Mouse (Mus musculus): ENCODE measurements around the gene Mipep. TPM values are rescaled to one million over a fixed set of nuclear protein-coding genes. Genes with fewer than 3 reads are reported as not detected.

Gene Mipep
- total RNA-seq, 2 experiments from 2014 or later, result 26.2 to 28.4 TPM

- DNase-seq, result no peak
- intact Hi-C loops (cut with DNase I; ENCODE audit: low total_unique reads), result no loop called here
These were observed 30.6 kb upstream of the Mipep start for GRCm38 (mm10) chr14:60753801-60754126.

GRCm38 (mm10) chr14:60754656-60755055, 29.7 kb upstream of the Mipep start:
- DNase-seq, result no peak
- intact Hi-C loops (cut with DNase I; ENCODE audit: low total_unique reads), result no loop called here

- DNase-seq, result no peak
- intact Hi-C loops (cut with DNase I; ENCODE audit: low total_unique reads), result no loop called here
These were observed 28.1 kb upstream of the Mipep start for GRCm38 (mm10) chr14:60756271-60756670.

- no peak for DNase-seq
- intact Hi-C loops (cut with DNase I; ENCODE audit: low total_unique reads), result no loop called here
These were observed 27.1 kb upstream of the Mipep start for GRCm38 (mm10) chr14:60757265-60757664.

GRCm38 (mm10) chr14:60757722-60758121, 26.7 kb upstream of the Mipep start:
- intact Hi-C loops (cut with DNase I; ENCODE audit: low total_unique reads), result no loop called here
- DNase-seq, result no peak

- DNase-seq, result no peak
- intact Hi-C loops (cut with DNase I; ENCODE audit: low total_unique reads), result no loop called here
These were observed 25.3 kb upstream of the Mipep start for GRCm38 (mm10) chr14:60759097-60759496.

GRCm38 (mm10) chr14:60761801-60762200, 22.6 kb upstream of the Mipep start:
- DNase-seq, result no peak
- intact Hi-C loops (cut with DNase I; ENCODE audit: low total_unique reads), result loop anchor here (10.0 kb wide), 1 partner anchor 237 kb away; no protein-coding TSS in a partner anchor

- DNase-seq, result no peak
- intact Hi-C loops (cut with DNase I; ENCODE audit: low total_unique reads), result loop anchor here (10.0 kb wide), 1 partner anchor 238 kb away; no protein-coding TSS in a partner anchor
These were observed 21.6 kb upstream of the Mipep start for GRCm38 (mm10) chr14:60762754-60763153.

GRCm38 (mm10) chr14:60763746-60764145, 20.6 kb upstream of the Mipep start:
- intact Hi-C loops (cut with DNase I; ENCODE audit: low total_unique reads), result loop anchor here (10.0 kb wide), 1 partner anchor 239 kb away; no protein-coding TSS in a partner anchor
- DNase-seq, result no peak

- DNase-seq, result no peak
- intact Hi-C loops (cut with DNase I; ENCODE audit: low total_unique reads), result loop anchor here (10.0 kb wide), 1 partner anchor 240 kb away; no protein-coding TSS in a partner anchor
These were observed 19.8 kb upstream of the Mipep start for GRCm38 (mm10) chr14:60764526-60764925.

GRCm38 (mm10) chr14:60765025-60765424, 19.3 kb upstream of the Mipep start:
- intact Hi-C loops (cut with DNase I; ENCODE audit: low total_unique reads), result loop anchor here (10.0 kb wide), 1 partner anchor 240 kb away; no protein-coding TSS in a partner anchor
- DNase-seq, result no peak

- DNase-seq, result no peak
- intact Hi-C loops (cut with DNase I; ENCODE audit: low total_unique reads), result loop anchor here (10.0 kb wide), 1 partner anchor 243 kb away; no protein-coding TSS in a partner anchor
These were observed 16.5 kb upstream of the Mipep start, which contains the start of gene C1qtnf9 for GRCm38 (mm10) chr14:60767884-60768283. TSS of gene C1qtnf9 (plus strand) at chr14:60768134.

GRCm38 (mm10) chr14:60769340-60769739, 15.0 kb upstream of the Mipep start:
- DNase-seq, result no peak
- intact Hi-C loops (cut with DNase I; ENCODE audit: low total_unique reads), result loop anchor here (10.0 kb wide), 1 partner anchor 245 kb away; no protein-coding TSS in a partner anchor

GRCm38 (mm10) chr14:60770594-60770993, 13.8 kb upstream of the Mipep start:
- intact Hi-C loops (cut with DNase I; ENCODE audit: low total_unique reads), result loop anchor here (5.0 kb wide), 1 partner anchor 58 kb away; no protein-coding TSS in a partner anchor
- no peak for DNase-seq

- peak; percentile 67 for DNase-seq
These were observed 13.3 kb upstream of the Mipep start for GRCm38 (mm10) chr14:60771057-60771456.

GRCm38 (mm10) chr14:60773476-60773875, 10.9 kb upstream of the Mipep start:
- DNase-seq, result no peak
- intact Hi-C loops (cut with DNase I; ENCODE audit: low total_unique reads), result loop anchor here (5.0 kb wide), 1 partner anchor 61 kb away; no protein-coding TSS in a partner anchor

More at GRCm38 (mm10) chr14:60771057-60771456, 13.3 kb upstream of the Mipep start:
- intact Hi-C loops (cut with DNase I; ENCODE audit: low total_unique reads), result loop anchor here (5.0 kb wide), 1 partner anchor 59 kb away; no protein-coding TSS in a partner anchor

- no peak for DNase-seq
- intact Hi-C loops (cut with DNase I; ENCODE audit: low total_unique reads), result no loop called here
These were observed 7.9 kb upstream of the Mipep start for GRCm38 (mm10) chr14:60776521-60776920.

- DNase-seq, result no peak
- intact Hi-C loops (cut with DNase I; ENCODE audit: low total_unique reads), result no loop called here
These were observed 6.9 kb upstream of the Mipep start for GRCm38 (mm10) chr14:60777485-60777919.

GRCm38 (mm10) chr14:60779198-60779597, 5.2 kb upstream of the Mipep start:
- intact Hi-C loops (cut with DNase I; ENCODE audit: low total_unique reads), result no loop called here
- DNase-seq, result no peak

GRCm38 (mm10) chr14:60782121-60782656, 2.2 kb upstream of the Mipep start:
- intact Hi-C loops (cut with DNase I; ENCODE audit: low total_unique reads), result no loop called here
- no peak for DNase-seq

GRCm38 (mm10) chr14:60783196-60783595, 1.2 kb upstream of the Mipep start:
- intact Hi-C loops (cut with DNase I; ENCODE audit: low total_unique reads), result no loop called here
- no peak for DNase-seq

Measured in gastrocnemius, postnatal 14 days (tissue).